Mouse (Mus musculus) hindbrain, postnatal 0 days (tissue): ENCODE measurements at regions not wholly inside any gene's neighbourhood (a gene's known extent, or its start where the extent isn't known, plus 50 kb on each side); places are given as distances from the start of the nearest gene placed in this dataset.
A peak's percentile ranks its signal among the peaks of the same experiment; 100 is the strongest.

Experiments used
- ATAC-seq: fragments of 200-750 bp; cut with Nextera tagmentation; 2 replicates; pipeline ENCODE4 v1.8.0; 2017; ENCODE audit warnings: mild to moderate bottlenecking, moderate TSS enrichment, moderate library complexity
- DNase-seq: peaks from one replicate; pipeline ENCODE4 v3.0.0-alpha.2; 2015; ENCODE audit warnings: low spot score
- H3K27ac ChIP-seq: fragments of 300-500 bp; sonication (generic); 2 replicates; pipeline ENCODE4 v1.5.1; 2014; ENCODE audit warnings: mild to moderate bottlenecking
- H3K27me3 ChIP-seq: fragments of 300-500 bp; sonication (generic); 2 replicates; pipeline ENCODE4 v1.6.1; 2014; ENCODE audit warnings: low read length, mixed read lengths; ENCODE audit not compliant: insufficient read depth
- H3K36me3 ChIP-seq: fragments of 300-500 bp; sonication (generic); 2 replicates; pipeline ENCODE4 v1.6.1; 2014; ENCODE audit warnings: low read length, mixed read lengths; ENCODE audit not compliant: insufficient read depth
- H3K4me1 ChIP-seq: fragments of 300-500 bp; sonication (generic); 2 replicates; pipeline ENCODE4 v1.6.1; 2014; ENCODE audit warnings: antibody characterized with exemption, low read length, mixed read lengths; ENCODE audit not compliant: insufficient read depth
- H3K4me2 ChIP-seq: fragments of 300-500 bp; sonication (generic); 2 replicates; pipeline ENCODE4 v1.6.1; 2014; ENCODE audit warnings: low read depth, mild to moderate bottlenecking, low read length, moderate library complexity, mixed read lengths
- H3K4me3 ChIP-seq: fragments of 300-500 bp; sonication (generic); 2 replicates; pipeline ENCODE4 v1.5.1; 2014; ENCODE audit warnings: low read length
- H3K9ac ChIP-seq: fragments of 300-500 bp; sonication (generic); replicated peaks from 2 replicates; pipeline ENCODE4 v1.6.1; 2014; ENCODE audit warnings: mild to moderate bottlenecking, low read length, moderate library complexity, mixed read lengths
- H3K9me3 ChIP-seq: fragments of 300-500 bp; sonication (generic); 2 replicates; pipeline ENCODE4 v1.6.1; 2016; ENCODE audit warnings: low read length, mixed read lengths
- CTCF ChIP-seq: IDR thresholded peaks from 2 replicates; pipeline ENCODE4 v1.5.1; 2016; ENCODE audit warnings: antibody characterized with exemption, control low read depth, low read depth
- WGBS: fragments of 180-500 bp; shearing (Covaris S2); extraction: QIAGEN DNeasy Blood & Tissue Kit; methylation state at CpG from one replicate; pipeline ENCODE4 v1.1.7; 2014; 5-methylcytosine and 5-hydroxymethylcytosine counted together

GRCm38 (mm10) chr13:113485511-113485910 lies 132.9 kb downstream of the Snx18 start:
- no peak for ATAC-seq
- no peaks in the 10 kb centered on the region for H3K36me3 ChIP-seq
- no peaks in the 10 kb centered on the region for H3K4me1 ChIP-seq
- DNase-seq = no peak
- TF ChIP-seq CTCF = no peak
- H3K27ac ChIP-seq = no peak overlapping the region
- H3K9ac ChIP-seq = no peak overlapping the region
- WGBS = 90% methylated on average over 7 of the region's 7 CpGs
- no peaks in the 10 kb centered on the region for H3K9me3 ChIP-seq
- no peaks in the 10 kb centered on the region for H3K27me3 ChIP-seq
- H3K4me2 ChIP-seq = no peak overlapping the region
- no peak overlapping the region for H3K4me3 ChIP-seq

GRCm38 (mm10) chr13:113484159-113484762 lies 134.1 kb downstream of the Snx18 start:
- whole genome bisulfite sequencing = 79% methylated on average over 10 of the region's 10 CpGs
- no peak overlapping the region for H3K4me2 ChIP-seq
- no peak overlapping the region for H3K27ac ChIP-seq
- DNase-seq = no peak
- no peak for TF ChIP-seq CTCF
- no peak for ATAC-seq
- no peaks in the 10 kb centered on the region for H3K27me3 ChIP-seq
- H3K9me3 ChIP-seq = no peaks in the 10 kb centered on the region
- no peak overlapping the region for H3K4me3 ChIP-seq
- no peaks in the 10 kb centered on the region for H3K36me3 ChIP-seq
- no peak overlapping the region for H3K9ac ChIP-seq
- no peaks in the 10 kb centered on the region for H3K4me1 ChIP-seq

- Histone ChIP-seq H3K9me3 (no peaks in the 10 kb centered on the region), H3K4me1 (no peaks in the 10 kb centered on the region), H3K4me3 (no peak overlapping the region), H3K9ac (no peak overlapping the region), H3K27ac (no peak overlapping the region), H3K4me2 (no peak overlapping the region), H3K36me3 (no peaks in the 10 kb centered on the region), H3K27me3 (no peaks in the 10 kb centered on the region)
- ATAC-seq (no peak), DNase-seq (no peak)
- no peak for TF ChIP-seq CTCF
- WGBS = 87% methylated on average over 1 of the region's 1 CpGs
Measured at GRCm38 (mm10) chr13:113482911-113483310, 135.5 kb downstream of the Snx18 start.

GRCm38 (mm10) chr13:113477901-113478510 lies 140.4 kb downstream of the Snx18 start:
- 48% methylated on average over 5 of the region's 5 CpGs for WGBS
- Histone ChIP-seq H3K36me3 (no peaks in the 10 kb centered on the region), H3K4me3 (no peak overlapping the region), H3K9ac (no peak overlapping the region), H3K4me2 (no peak overlapping the region), H3K9me3 (no peaks in the 10 kb centered on the region), H3K4me1 (no peaks in the 10 kb centered on the region), H3K27ac (no peak overlapping the region), H3K27me3 (no peaks in the 10 kb centered on the region)
- no peak for ATAC-seq
- no peak for DNase-seq
- no peak for TF ChIP-seq CTCF

GRCm38 (mm10) chr13:113470822-113471557 lies 147.4 kb downstream of the Snx18 start:
- Histone ChIP-seq H3K9ac (no peak overlapping the region), H3K4me1 (no peaks in the 10 kb centered on the region), H3K27me3 (no peaks in the 10 kb centered on the region), H3K9me3 (no peaks in the 10 kb centered on the region), H3K4me2 (no peak overlapping the region), H3K4me3 (no peak overlapping the region), H3K36me3 (no peaks in the 10 kb centered on the region), H3K27ac (no peak overlapping the region)
- WGBS = 81% methylated on average over 7 of the region's 7 CpGs
- no peak for DNase-seq
- ATAC-seq = no peak
- TF ChIP-seq CTCF = no peak

- Histone ChIP-seq H3K27me3 (no peaks in the 10 kb centered on the region), H3K4me2 (no peak overlapping the region), H3K9ac (no peak overlapping the region), H3K4me1 (no peaks in the 10 kb centered on the region), H3K27ac (peak overlapping the region; percentile 8; the same call in 1 of the 2 replicates), H3K36me3 (no peaks in the 10 kb centered on the region), H3K4me3 (no peak overlapping the region), H3K9me3 (no peaks in the 10 kb centered on the region)
- peak; percentile 76 for ATAC-seq
- peak; percentile 61 for DNase-seq
- WGBS = 49% methylated on average over 10 of the region's 10 CpGs
- no peak for TF ChIP-seq CTCF
Measured at GRCm38 (mm10) chr13:113464190-113465064, 153.9 kb downstream of the Snx18 start.
